Mouse (Mus musculus) left cerebral cortex, adult 8-10 months (tissue): ENCODE measurements around the gene Olfr1223. TPM values are rescaled to one million over a fixed set of nuclear protein-coding genes. Genes with fewer than 3 reads are reported as not detected.
"Not testable (repeated sequence)": the region's sequence is repeated elsewhere in the genome, so short reads cannot be mapped to it uniquely, and the experiment has no call there.

Experiments used
- DNase-seq, 2 experiments: peaks; one replicate each; pipeline ENCODE4 v3.0.0; 2022; ENCODE audit warnings: low spot score in 2 of 2
- total RNA-seq, 4 experiments: library from RNA; stranded (reverse); gene quantifications; 2 replicates each; pipeline ENCODE4 v1.2.4; 2022

Olfr1223 gene
- not detected for total RNA-seq

DNA sequence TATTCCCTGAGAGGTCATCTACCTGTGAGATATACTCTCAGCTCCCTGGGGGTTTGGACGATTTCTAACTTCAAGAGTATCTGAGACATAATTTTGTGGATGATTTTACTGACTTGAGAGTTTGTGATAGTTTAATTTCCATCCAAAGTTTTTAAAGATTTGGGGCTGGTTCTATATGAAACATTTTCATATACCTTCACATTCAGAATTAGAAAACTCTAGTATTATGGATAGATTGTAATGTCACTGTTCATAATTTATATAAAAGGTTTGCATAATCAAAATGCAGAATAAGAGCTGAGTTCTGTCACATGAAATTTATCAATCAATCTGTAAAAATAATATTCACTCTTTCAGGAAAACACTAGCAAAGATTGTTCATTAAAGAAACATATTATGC, at the start of gene Olfr1223:
Gene Olfr1223 (minus strand): TSS at position 101 of the 400 bp plus-strand sequence.
- no peak for DNase-seq

GRCm38 (mm10) chr2:89199948-89200347, 48.6 kb upstream of the Olfr1223 start, which contains the start of gene Olfr1226:
Olfr1226 (minus strand) TSS chr2:89200048.
- no peak for DNase-seq

DNA sequence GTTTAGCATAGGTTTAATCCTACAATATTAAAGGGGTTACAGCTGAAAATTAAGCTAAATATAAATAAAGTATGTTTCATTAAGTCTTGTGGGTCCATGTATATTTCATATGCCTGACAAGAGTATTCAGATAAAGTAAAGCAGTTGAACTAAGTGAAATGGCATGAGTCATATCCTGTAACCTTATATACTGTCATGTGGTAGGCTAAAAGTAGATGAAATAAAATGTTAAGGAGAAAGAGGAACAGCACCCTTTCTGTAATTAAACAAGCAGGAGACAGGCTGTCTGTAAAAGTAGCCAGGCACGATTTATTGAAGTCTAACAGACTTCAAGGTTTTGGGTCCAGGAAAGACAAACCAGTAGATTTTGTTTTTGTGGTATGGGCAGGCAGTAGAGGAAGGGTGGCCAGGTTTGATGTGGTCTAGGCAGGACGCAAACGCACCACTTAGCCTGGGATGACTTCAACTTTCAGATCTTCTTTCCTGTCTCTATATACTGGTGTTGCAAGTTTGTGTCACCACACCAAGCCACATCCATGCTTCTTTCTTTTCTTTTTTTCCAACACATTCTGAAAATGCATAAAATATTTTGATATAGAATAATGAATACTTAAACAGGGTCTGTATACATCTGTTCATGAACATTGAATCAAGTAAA, 45.1 kb upstream of the Olfr1223 start:
- no peak for DNase-seq

GRCm38 (mm10) chr2:89174569-89174968, 23.2 kb upstream of the Olfr1223 start, which contains the start of gene Olfr1225:
Olfr1225 (minus strand) TSS chr2:89174669.
- no peak for DNase-seq

DNA sequence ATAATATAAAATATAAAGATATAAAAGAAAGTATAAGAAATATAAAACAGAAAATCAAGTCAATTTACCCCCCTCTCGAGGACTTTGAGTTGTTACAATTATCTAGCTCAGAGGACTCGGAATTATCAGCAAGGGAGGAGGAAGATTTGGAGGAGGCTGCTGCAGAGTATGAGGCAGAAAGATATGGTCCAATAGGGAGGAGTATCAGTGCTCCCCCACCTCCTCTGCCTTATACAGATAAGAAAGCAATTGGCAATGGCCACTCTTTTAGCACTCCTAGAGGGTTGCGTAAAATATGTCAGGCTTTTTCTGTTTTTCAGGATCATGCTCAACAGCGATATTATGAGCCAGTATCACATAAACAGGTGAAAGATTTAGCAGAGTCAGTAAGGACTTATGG, 13.4 kb upstream of the Olfr1223 start:
- DNase-seq: not testable (repeated sequence)

GRCm38 (mm10) chr2:89163991-89164390, 12.6 kb upstream of the Olfr1223 start, which contains the start of gene Olfr1224-ps1:
Olfr1224-ps1 (minus strand) TSS chr2:89164091.
- DNase-seq: not testable (repeated sequence)

GRCm38 (mm10) chr2:89132954-89133353, 18.4 kb downstream of the Olfr1223 start, which contains the start of gene Olfr1222:
Olfr1222 (minus strand) TSS chr2:89133054.
- no peak for DNase-seq

DNA sequence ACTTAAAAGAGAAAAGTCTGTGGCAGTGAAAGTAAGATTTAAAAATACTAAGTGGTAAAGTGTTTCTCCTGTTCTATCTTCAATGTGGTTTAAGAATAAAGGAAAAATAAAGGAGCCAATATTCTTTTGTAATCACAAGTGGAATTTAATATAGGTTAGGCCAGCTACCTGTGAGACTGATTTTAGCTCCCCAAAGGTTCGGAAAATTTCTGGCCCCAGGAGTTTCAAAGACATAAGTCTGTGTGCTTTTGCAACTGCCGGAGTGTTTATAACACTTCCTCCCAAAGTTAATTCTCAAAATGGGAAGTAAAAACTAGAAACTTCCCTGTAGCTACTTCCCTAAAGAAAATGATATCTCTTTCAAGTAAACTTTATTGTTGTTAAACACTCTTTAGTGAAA, 34.2 kb downstream of the Olfr1223 start, which contains the start of gene Olfr1221:
Gene Olfr1221 (minus strand): TSS at position 101 of the 400 bp plus-strand sequence.
- no peak for DNase-seq

- DNase-seq: no peak
These were observed 44.6 kb downstream of the Olfr1223 start, which contains the start of gene Olfr1220 for GRCm38 (mm10) chr2:89106735-89107134. Olfr1220 (minus strand) TSS chr2:89106835.

DNA sequence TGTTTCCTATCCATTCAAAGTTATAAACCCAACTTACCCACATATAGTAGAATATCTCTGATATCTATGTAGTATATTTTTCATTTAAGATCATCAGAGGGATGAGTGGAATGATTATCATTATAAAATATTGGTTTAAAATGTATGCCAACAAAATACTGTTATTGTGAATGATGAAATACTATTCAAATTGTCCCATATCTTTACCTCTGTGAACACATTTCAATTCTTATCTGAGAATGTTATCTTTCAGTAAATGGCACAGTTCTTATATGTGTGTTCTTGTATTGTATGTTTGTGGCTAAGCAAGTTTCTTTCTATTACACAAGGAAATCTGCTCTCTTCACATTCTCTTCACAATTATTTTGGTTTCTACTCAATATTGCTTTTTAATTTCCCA, 45.7 kb downstream of the Olfr1223 start:
- DNase-seq: no peak

DNA sequence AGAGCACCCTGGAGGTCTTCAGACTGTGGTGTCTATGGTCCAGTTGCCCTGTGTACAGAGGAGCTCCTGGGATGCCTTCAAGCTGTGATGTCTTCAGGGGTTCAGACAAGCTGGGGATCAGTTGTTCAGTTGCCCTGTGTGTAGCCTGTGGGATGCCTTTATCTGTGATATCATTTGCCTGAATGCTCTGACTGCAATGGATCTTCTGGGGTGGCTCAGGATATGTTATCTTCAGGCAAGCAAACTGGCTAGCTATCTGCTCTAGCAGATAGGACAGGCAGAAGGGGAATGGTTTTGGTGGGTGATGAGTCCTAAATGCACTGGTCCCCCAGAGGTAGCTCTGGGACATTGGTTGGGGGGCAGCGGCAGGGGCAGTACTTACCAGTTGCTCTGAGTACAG, 57.5 kb downstream of the Olfr1223 start:
- no peak for DNase-seq

Other genes starting within 250 kb of the Olfr1223 start
- not detected for gene Olfr1208, start 249.2 kb downstream of the Olfr1223 start, total RNA-seq
- not detected for gene Olfr1209, start 236.4 kb downstream of the Olfr1223 start, total RNA-seq
- gene Olfr1211, start 213.4 kb downstream of the Olfr1223 start, total RNA-seq: not detected
- gene Olfr1212, start 197.6 kb downstream of the Olfr1223 start, total RNA-seq: not detected
- not detected for gene Gm13762, start 171.3 kb downstream of the Olfr1223 start, total RNA-seq
- gene Olfr1214, start 158.9 kb downstream of the Olfr1223 start, total RNA-seq: not detected
- gene Olfr1215, start 144.6 kb downstream of the Olfr1223 start, total RNA-seq: not detected
- not detected for gene Olfr1216, start 133.2 kb downstream of the Olfr1223 start, total RNA-seq
- gene Olfr1217, start 119.5 kb downstream of the Olfr1223 start, total RNA-seq: not detected
- gene Olfr1218, start 90.4 kb downstream of the Olfr1223 start, total RNA-seq: not detected
- gene Olfr1219, start 68.0 kb downstream of the Olfr1223 start, total RNA-seq: not detected
- gene Olfr1220, start 44.7 kb downstream of the Olfr1223 start, total RNA-seq: not detected
- gene Olfr1221, start 34.3 kb downstream of the Olfr1223 start, total RNA-seq: not detected
- not detected for gene Olfr1222, start 18.5 kb downstream of the Olfr1223 start, total RNA-seq
- not detected for gene Olfr1224-ps1, start 12.5 kb upstream of the Olfr1223 start, total RNA-seq
- gene Olfr1225, start 23.1 kb upstream of the Olfr1223 start, total RNA-seq: not detected
- not detected for gene Olfr1226, start 48.5 kb upstream of the Olfr1223 start, total RNA-seq
- not detected for gene Olfr1228, start 102.5 kb upstream of the Olfr1223 start, total RNA-seq
- not detected for gene Olfr1229, start 136.5 kb upstream of the Olfr1223 start, total RNA-seq
- gene Olfr1230, start 145.7 kb upstream of the Olfr1223 start, total RNA-seq: not detected
- gene Olfr1231, start 155.5 kb upstream of the Olfr1223 start, total RNA-seq: not detected
- not detected for gene Olfr1232, start 178.1 kb upstream of the Olfr1223 start, total RNA-seq
- gene Olfr1233, start 190.8 kb upstream of the Olfr1223 start, total RNA-seq: not detected
- not detected for gene Olfr1234, start 213.3 kb upstream of the Olfr1223 start, total RNA-seq